Mouse (Mus musculus) spleen, postnatal 4 days (tissue): ENCODE measurements around the gene Arhgef28.

ENCODE experiments used
- DNase-seq, 2 experiments: peaks; one replicate each; pipeline ENCODE4 v3.0.0; 2022; ENCODE audit warnings: low spot score in 2 of 2

The Arhgef28 gene

DNA sequence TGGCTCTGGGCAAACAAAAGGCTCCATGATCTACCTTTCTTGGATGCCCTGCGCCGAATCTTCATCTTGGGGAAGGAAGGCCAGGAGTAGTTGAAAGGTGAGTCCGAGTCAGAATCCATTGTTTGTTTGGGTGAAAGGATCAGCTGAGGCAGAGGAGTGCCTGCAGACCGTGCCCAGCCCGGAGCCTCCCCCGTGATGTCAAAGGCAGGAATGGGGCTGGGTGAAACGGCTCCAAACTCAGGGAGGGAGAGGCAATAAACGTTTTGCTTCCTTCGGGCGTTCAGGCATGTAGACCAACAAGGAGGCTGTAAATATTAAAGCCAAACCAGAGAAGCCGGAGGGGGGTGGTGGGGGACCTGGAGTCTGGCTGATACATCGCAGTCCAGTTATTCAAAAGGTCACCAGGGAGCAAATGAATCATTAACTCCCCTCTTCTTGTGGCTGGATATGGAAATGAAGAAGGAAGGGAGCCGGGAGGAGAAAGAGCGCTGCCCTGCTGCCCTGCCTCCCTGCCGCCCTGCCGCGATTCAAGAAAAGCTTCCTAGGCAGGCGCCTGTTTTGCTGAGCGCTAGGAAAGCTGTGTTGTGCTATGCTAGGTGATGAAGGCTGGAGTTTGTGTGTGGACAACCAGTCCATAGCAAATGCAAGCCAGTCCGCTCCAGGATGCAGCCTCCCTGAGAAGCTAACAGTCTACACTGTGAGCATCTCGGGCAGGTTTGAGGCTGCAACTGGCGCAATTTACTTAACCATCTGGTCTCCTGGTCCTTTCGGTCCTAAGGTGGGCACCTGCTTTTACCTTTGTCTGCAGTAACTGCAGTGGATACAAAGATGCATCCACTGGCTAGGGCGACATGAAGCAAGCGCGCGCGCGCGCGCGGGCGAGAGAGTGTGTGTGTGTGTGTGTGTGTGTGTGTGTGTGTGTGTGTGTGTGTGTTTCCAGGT lies 190.0 kb downstream of the Arhgef28 start:
- no peak for DNase-seq

DNA sequence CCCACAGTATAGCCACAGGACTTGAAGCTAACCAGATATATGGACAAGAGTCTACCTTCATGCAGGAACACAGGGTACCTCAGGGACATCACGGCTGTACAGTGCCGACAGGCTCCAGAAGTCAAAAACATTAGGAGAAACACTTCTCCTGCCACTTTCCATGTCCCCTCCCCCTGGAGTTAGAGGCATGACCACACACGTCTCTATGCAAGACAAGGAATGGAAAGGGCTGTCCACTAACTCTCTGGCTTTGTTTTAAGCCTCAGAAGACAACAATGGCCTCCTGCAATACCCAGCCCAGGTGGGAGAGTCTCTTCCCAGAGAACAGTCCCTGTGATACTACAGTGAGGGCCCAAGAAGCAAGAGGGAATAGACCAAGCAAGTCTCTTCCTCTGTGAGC lies 191.3 kb downstream of the Arhgef28 start:
- DNase-seq: no peak

DNA sequence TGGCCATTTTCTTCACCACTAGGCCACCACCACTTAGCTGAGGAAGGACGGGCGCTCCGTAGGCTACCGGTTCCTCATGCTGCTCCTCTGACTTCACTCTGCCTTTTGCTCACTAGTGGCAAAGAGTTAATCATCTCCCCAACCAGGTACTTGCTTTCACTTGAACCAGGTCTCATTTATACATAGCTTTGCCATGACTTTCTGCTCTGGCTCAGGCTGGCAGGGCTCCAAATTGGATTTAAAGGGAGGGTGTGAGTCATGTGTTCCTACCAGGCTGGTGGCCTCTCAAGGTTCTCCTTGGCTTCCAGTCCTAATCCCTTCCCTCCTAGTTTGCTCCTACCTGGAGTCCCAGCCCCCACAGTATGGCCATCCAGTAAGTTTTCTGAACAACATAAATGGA lies 192.5 kb downstream of the Arhgef28 start:
- DNase-seq: no peak

DNA sequence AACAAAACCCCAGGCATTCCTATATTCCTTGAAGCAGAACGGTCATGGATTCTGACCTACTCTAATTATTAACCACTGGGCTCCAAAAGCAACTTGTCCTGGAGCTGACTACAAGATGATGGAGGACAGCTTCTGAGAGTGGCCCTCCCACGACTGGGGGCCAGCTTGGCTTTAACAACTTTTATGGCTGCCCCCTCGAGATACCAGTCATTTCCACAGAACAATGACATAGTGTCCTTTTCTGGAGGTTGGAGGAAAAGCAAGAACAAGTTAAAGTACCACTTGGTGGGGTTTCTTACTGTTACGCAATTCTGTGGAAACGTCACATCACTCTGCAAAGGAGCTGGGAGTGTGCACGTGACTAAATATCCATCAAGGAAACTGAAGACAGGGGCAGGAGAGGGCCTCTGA lies 194.3 kb downstream of the Arhgef28 start:
- DNase-seq: no peak

DNA sequence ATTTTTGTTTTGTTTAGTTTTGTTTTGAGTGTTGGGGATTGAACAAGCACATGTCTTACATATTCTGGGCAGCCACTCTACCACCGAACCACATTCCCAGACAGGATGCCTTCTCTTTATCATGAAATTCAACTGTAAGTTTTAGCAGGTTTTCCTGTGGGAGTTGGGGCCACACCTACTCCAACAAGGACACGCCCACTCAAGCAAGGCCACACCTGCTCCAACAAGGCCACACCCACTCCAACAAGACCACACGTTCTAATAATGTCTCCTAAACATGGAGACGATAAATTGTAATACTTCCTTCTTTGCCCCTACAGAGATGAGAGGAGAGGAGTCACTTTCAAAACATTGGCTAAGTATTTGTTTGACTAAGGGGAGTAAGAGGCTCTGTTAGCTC lies 197.2 kb downstream of the Arhgef28 start:
- DNase-seq: no peak

DNA sequence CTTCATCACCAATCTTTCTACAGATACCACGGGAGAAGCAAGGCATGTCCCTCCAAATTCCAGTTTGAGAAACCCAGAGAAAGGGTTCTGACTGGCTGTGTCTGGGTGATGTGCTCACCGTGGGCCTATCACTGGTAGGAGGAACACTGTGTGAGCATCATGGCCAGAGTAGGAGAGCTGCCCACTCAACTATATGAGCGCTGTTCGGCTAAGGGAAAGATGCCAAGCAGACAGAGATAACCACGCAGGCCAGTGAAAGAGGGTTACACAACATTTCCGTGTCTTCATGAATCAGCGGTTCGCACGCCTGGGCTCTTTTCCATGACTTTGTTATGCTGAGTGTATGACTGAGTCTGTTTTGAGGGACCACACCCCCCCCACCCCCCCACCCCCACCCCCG lies 197.7 kb downstream of the Arhgef28 start:
- DNase-seq: no peak

DNA sequence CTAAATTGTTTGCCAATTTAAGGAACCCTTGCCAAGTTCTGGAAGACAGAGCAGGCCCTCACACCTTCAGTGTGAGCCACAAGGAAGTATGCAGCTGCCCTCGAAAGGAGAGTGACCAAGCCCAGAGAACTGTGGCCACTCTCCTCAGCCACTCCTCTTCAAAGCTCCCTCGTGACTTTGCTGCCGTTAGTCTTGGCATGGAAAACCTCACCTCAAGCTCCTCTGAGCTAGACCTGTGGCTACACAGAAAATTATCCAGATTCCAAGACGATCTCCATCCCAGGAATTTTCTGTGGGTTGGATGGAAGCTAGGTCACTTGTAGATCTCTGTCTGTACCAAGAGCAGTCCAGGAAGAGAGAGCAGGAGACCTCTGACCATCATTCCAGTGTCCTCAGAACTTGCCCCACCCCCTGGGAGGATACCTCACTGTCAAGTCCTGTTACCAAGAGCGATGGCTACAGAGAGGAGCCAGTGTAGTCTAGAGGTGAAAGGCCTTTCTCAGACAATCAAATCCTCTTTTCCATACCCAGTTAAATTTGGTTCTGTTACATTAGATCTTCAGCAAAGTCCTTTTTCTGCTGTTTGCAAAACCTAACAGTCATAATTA lies 200.5 kb downstream of the Arhgef28 start:
- no peak for DNase-seq

DNA sequence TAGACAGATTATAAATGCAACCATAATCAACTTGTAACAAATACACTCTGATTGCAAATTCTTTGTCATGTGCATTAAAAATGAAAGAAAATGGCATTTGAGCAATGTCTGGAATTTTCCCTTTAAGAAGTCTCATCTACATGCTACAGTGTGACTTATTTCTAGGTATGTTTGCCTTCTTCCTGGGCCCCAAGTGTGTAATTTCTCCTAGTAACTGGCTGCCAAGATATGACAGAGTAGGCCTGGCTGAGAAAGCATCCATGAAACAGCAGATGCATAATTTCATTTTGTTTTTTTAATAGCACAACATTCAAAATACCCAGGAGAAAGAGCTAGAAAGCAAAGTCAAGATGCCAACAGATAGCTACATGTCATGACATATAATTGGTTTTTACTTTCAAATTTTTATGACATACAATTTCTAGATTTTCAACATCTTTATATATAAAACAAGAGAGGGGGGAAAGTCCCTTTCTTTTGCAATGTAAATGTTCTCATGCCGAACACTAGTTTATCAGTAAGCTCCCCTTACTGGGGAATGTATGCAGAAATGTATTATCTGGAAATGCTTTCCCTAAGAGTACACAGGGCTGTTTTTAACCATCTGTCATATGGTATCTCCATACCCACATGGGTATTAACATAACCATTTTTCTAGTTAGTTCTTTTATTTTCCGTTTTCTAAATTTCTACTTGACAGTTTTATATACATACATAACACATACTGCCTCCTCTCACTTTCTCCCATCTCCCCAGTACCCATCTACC lies 201.4 kb downstream of the Arhgef28 start:
- DNase-seq: no peak

DNA sequence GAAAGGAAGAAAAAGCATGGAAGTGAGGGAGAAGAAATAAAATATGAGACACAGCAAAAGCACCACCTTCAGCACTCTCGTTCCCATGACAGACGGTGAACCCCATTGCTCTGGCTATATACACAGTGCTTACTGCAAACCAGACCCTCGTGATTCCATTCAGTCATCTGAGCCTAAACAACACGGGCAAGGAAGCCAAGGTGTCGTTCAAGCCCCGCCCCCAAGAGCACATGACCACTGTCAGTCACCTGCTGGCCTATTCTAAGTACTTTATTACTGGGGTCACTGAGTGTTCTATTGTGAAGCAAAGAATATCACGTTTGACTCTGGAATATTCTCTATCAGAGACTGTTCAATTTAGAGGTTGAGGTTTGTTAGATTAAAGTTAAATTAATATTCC lies 202.5 kb downstream of the Arhgef28 start:
- DNase-seq: no peak

DNA sequence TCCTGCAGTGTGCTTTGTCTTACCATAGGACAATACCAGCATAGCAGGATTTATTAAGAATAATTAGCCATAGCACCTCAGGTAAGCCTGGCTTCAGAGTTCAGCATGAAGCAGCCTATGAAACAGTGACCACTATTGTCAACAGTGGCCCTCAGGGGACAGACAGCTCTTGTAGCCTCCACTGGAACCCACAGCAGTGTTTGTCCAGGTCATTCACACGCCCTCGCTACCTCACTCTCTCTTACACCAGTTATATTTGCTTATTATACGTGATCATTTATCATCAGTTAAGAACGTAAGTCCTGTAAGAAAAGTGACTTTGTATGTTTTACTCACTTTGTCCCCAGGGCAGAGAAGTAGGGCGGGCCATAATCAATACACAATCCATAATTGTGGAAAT lies 203.6 kb downstream of the Arhgef28 start:
- DNase-seq: no peak

DNA sequence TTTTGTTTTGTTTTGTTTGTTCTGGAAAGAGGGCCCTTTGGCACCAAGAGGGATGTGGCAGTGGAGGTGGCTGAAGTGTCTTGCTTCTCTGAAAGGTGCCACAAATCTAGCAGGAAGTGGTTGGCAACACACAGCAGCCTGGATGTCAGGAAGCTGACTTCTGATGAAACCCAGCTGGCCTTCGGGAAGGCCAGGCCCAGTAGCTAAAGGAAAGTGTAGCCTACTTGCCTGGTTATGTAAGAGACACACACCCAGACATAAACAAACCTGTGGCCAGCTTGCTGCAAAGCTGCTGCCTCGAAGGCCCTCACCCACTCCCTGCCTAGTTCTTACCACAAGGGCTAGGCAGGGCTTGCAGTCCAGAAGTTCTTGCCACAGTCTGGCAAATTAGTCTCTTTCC lies 204.1 kb downstream of the Arhgef28 start:
- DNase-seq: no peak

DNA sequence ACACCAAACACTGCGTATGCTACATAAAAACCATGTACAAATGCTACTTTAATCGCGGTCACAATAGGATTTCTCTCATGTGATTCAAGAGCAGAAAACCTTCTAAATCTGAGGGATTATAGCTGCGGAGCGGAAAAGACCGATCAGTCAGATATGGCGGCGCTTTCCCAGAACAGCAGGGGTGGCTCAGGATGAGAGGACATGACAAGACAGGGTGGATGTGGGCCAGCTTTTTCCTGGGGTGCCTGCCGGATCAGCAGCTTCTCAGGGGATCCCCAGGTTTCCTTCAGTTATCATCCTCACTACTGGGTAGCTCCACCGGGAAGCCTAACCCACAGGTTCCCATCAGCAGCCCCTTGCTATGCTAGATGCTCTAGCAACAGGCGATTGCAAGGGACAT lies 204.5 kb downstream of the Arhgef28 start:
- DNase-seq: no peak

DNA sequence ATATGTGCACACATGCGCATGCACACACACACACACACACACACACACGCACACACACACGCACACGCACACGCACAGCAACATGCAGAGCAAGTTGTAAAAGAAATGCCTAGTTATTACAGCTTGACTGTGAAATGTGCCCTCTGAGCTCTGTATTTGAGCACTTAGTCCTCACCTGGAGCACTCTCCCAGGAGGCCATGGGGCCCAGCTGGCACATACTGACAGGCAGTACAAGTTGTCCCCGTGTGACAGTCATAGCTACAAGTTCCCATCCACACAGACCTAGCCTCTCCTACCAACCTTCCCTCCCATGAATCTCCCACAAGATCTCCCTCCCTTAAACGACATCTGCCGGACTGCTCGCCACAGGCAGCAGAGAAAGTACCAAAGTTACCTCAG lies 205.4 kb downstream of the Arhgef28 start:
- DNase-seq: no peak

DNA sequence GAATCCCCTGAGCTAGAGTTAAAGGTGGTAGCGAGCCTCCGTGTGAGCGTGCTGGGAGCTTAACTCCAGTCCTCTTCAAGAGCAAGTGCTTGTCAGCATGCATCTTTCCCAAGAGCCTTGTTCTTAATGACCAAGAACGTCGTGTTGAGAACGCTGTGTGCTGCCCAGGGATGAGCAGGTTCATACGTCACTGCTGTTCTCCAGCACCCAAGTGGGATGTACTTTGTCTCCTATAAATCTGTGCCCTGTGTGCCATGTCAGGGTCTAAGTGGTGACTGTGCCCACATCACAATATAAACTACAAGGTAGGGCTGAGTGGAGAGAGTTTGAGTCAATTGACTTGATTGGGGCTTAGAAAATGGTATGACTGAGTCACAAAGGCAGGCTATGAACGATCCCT lies 207.1 kb downstream of the Arhgef28 start:
- DNase-seq: no peak

DNA sequence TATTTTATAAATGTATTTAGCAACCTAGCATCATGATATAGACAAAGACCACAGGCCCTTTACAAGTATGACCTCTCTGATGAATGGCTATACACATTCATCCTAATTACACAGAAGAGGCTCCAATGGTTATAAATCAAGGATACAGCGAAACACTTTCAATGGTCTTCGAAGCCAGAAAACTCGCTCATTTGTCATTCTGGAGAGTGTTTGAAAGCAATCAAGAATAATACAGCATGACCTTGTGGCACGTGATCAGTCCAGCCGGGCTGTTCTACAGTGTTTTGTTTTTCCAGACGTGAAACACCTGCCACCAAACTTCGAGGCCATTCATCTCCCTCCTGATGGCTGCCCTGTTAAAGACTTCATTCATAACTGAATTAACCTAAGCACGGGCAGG lies 207.7 kb downstream of the Arhgef28 start:
- no peak for DNase-seq

DNA sequence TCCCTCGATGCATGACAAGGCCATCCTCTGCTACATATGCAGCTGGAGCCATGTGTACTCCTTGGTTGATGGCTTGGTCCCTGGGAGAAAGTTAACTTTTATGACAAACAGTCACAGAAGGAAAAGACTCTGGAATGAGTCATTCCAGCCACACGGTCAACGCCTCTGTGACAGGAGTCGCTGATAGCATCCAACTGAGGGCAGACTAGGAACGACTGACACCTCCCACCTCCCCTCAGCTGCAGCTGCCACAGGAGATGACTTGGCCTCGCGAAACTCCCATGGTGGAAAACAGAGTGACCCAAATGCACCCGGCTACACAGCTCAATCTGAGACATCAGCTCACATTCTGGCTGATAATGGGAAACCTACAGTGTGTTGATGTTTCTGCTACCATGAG lies 215.3 kb downstream of the Arhgef28 start:
- no peak for DNase-seq

DNA sequence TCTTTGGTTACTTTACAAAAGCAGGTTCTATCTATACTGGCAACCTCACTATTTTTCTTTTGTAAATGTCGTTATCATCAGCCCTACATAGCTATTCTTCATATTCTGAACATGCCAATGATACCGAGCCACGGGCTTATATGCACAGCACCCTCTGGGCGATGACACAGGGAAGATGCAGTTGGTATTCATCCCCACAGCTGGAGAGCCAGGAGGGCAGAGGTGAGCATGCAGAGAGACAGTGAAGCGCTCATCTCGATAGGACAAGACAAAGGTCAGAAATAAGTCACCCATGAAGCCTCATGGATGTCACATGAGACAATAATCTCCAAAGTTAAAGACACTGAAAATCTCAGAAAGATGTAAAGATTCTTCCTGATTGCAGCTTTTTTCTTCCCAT lies 217.4 kb downstream of the Arhgef28 start:
- DNase-seq: no peak

DNA sequence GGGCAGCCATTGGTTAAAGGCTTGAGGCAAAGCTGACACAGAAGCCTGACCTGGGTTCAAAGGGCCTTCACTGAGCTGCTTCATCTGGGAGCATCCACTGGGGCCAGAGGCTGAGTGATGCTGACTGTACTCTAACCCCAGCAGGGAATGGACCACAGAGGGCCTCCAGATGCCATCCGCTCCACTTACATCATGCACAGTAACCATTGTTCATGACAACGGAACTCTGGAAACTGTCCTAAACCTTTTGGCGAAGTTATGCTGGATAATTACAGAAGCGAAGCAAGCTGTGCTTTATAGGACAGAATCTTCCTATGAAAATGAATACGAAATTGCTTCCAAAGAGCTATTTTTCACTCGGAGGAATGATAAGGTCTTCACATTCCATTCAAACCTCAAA lies 219.5 kb downstream of the Arhgef28 start:
- DNase-seq: no peak

DNA sequence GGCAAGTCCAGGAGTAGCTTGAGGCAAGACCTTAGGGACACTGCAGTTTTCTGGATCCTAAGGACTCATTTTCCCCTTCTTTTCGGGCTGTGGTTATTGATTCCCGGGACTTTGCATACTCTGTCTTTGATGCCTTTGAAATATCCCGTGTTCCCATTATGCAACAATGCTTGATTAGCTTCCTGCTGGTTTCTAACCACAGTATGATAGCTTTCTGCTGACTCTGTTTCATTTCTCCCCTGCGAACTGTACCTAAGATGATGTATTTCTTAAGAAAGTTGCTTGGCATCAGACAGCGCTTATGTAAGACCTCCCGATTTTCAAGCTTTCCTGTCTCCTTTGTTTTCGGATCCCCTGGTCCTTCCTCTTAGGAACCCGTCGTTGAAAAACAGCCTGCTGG lies 229.1 kb downstream of the Arhgef28 start:
- DNase-seq: no peak

DNA sequence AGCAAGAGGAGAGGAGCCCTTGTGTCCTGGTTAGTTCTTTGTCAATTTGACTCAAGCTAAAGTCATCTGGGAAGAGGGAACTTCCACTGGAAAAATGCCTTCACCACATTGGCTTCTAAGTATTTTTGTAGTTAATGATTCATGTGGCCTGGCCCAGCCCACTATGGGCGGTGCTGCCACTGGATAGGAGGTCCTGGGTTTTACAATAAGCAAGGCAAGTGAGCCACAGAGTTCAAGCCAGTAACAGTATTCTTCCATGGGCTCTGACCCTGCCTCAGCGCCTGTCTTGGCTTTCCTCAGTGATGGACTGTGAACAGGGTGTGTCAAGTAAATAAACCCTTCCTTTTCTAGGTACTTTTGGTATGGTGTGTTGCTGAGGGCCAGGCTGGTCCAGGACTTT lies 229.6 kb downstream of the Arhgef28 start:
- DNase-seq: no peak

DNA sequence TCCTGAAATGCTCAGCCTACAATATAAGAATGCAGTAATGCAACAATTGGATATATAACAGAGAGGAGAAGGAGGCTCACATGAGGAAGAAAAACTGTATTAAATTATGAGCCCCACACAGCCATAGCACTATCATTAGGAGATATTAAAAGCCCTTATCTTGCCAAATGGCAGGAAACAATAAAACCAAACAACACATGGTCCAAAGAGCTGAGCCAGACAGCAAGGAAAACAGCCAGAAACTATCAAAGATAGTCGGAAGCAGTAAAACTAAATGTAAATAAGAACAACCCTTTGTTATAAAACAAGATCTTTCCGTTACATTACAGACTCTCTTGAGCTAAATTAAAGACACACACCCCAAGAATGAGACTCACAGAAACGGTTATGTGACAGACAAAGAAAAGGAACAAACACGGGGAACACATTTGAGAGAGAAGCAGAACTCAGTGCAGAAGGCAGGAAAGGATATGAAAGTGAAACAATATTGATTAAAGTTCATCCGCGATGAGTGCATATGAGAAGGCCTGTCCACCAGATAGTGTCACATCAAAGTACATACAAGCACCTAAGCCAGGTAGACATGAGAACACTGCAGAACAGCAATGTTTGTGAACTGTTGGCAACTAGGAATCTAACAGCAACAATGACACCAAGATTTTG lies 231.6 kb downstream of the Arhgef28 start:
- DNase-seq: no peak

DNA sequence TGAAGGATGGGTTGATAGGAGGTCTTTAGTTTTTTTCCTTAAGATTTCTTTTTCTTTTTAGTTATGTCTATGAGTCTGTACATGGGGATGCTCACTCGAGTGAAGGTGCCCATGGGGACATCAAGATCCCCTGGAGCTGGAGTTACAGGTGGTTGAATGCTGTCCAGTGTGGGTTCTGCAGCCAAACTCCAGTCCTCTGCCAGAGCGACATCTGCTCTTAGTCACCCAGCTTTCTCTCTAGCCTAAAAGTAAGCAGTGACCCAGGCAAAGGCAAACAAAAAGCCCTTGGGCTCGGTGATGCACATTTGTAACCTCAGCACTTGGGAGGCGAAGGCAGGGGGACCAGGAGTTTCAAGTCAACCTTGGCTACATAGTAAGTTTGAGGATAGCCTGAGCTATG lies 232.3 kb downstream of the Arhgef28 start:
- no peak for DNase-seq
